Mouse (Mus musculus) adrenal gland, postnatal 25 days (tissue): Measurements from ENCODE around the gene Vmn1r195. TPM values are rescaled to one million over a fixed set of nuclear protein-coding genes. Genes with fewer than 3 reads are reported as not detected.
"Not testable (repeated sequence)": the region's sequence is repeated elsewhere in the genome, so short reads cannot be mapped to it uniquely, and the experiment has no call there.

Experiments used
- DNase-seq: peaks from one replicate; pipeline ENCODE4 v3.0.0; 2021; ENCODE audit warnings: mixed read lengths
- long read RNA-seq: library from polyadenylated mRNA; stranded (forward); transcript quantifications from one replicate; pipeline ENCODE4 v2.0.0, GENCODE M21; 2021
- total RNA-seq: library from RNA; stranded (reverse); gene quantifications from 2 replicates; pipeline ENCODE4 v1.2.3, GENCODE M21; 2021

Vmn1r195 gene
- total RNA-seq = not detected in 2 replicates
- long read RNA-seq = 0 reads

DNA sequence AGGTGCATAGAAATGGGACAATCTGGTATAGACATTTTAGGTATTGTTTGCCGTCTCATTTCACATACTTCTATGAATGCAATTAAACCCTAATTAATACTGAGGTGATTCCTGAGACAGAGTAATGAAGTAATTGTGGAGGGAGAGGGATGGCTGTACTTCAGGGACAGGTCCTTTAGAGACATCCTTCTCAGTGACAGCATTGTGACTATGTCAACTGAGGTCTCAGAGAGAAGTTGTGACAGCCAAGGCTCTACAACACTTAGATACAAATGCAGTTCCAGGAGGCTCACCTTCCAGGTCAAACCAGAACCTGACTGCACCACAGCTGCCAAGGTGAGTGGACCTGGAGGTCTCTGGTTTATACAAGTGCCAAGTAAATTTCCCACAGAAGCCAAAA, at the start of gene Vmn1r195:
Gene Vmn1r195, plus strand, starts transcription at position 301 of the 400 bp plus-strand sequence.
- DNase-seq = not testable (repeated sequence)

GRCm38 (mm10) chr13:22223060-22223459, 47.3 kb upstream of the Vmn1r195 start, which contains the start of gene Vmn1r193:
TSS of gene Vmn1r193 (minus strand) at chr13:22223160.
- DNase-seq = not testable (repeated sequence)

GRCm38 (mm10) chr13:22243915-22244314, 26.4 kb upstream of the Vmn1r195 start, which contains the start of gene Vmn1r194:
TSS of gene Vmn1r194 (plus strand) at chr13:22244215.
- DNase-seq = no peak

DNA sequence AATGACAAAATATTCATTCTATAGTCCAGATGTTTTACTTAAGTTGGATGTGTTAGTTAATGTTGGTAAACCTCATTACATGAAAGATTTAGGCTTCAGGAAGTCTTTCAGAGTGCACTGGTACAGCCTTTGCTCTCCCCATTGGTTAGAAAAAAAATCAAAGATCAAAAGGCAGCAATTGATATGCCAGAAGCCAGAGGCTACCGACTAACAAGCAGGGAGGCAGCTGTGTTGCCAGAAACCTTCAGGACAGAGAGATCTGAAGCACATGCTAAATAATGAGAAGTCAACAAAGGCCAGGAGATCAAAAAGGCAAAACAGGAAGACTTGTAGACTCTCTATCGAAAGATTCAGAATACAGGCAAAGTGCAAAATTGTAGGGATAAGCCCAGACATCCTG, 1.4 kb downstream of the Vmn1r195 start:
- no peak for DNase-seq

DNA sequence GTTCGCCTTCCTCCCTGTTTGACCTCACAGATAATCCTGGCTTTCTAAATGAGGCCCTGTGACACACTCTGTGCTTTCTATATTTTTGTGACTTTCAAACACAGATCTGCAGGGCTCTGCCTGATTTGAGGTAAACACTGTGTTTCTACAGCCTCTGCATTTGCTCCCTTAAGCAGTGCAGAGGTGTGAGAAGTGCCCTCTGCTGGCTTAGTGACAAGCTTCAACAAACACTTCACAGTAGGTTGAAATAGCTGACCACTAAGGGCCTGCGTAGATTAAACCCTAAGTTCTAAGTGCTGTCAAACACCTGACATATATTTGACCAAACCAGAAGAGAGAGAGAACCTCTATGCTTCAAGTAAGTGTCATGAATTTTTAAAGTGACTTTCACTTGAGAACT, 14.3 kb downstream of the Vmn1r195 start:
- DNase-seq = no peak

DNA sequence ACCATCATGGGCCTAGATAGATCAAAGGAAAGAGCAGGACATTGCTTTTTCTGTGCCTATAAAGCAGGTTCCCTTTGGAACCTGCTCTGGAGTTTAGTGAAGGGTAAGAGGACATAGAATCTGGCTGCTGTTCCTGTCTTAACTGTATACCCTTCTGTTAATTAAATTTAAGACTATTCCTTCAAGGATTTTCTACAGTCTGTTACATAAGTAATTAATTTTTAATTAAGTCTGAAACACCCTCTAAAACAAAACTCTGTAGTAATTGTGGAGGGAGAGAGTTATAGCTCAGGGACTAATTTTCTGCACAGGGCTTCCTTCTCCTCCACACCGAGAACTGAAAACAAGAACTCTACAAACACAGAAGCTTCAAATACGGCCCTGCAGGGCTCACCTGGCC, 19.3 kb downstream of the Vmn1r195 start, which contains the start of gene Vmn1r196:
Gene Vmn1r196, plus strand, starts transcription at position 301 of the 400 bp plus-strand sequence.
- no peak for DNase-seq

DNA sequence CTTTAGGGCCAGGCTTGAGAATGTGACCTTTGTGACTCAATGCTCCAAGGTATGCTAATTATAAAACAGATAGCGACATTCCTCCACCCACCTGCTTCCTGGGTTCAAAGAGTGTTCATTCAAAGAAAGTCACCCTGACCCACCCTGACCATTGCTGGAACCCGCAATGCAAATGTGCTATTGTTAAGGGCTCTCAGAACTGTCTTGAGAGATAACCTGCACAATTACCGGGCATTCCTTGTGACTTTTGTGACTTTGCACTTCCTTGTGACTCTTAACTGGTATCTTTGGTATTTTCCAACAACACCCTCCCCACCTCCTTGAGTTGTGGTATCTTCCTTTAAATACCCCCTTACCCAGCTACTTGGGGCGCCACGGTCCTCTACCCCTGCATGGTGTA, 37.8 kb downstream of the Vmn1r195 start:
- not testable (repeated sequence) for DNase-seq

- DNase-seq = no peak
Measured at GRCm38 (mm10) chr13:22315361-22315760, 45.0 kb downstream of the Vmn1r195 start.

GRCm38 (mm10) chr13:22317366-22317765, 47.0 kb downstream of the Vmn1r195 start:
- DNase-seq = no peak

- DNase-seq = no peak
Measured at GRCm38 (mm10) chr13:22320091-22320490, 49.8 kb downstream of the Vmn1r195 start.

GRCm38 (mm10) chr13:22324289-22324688, 54.0 kb downstream of the Vmn1r195 start, which contains the start of gene Vmn1r197:
TSS of gene Vmn1r197 (plus strand) at chr13:22324589.
- no peak for DNase-seq

Other genes with a start within 250 kb of the Vmn1r195 start
- 30.0 and 61.8 TPM in 2 replicates for gene Hist1h2ah, start 235.0 kb upstream of the Vmn1r195 start, total RNA-seq
- gene Hist1h2bk, start 234.7 kb upstream of the Vmn1r195 start, total RNA-seq = 121 and 135 TPM in 2 replicates
- 82.8 and 97.8 TPM in 2 replicates for gene Hist1h4i, start 229.2 kb upstream of the Vmn1r195 start, total RNA-seq
- 50.6 and 64.7 TPM in 2 replicates for gene Hist1h2ag, start 227.6 kb upstream of the Vmn1r195 start, total RNA-seq
- gene Hist1h2bj, start 227.3 kb upstream of the Vmn1r195 start, total RNA-seq = 57.9 and 61.1 TPM in 2 replicates
- gene Vmn1r188, start 186.1 kb upstream of the Vmn1r195 start, total RNA-seq = not detected in 2 replicates
- not detected in 2 replicates for gene Vmn1r189, start 164.7 kb upstream of the Vmn1r195 start, total RNA-seq
- not detected in 2 replicates for gene Vmn1r191, start 86.6 kb upstream of the Vmn1r195 start, total RNA-seq
- not detected in 2 replicates for gene Vmn1r192, start 79.4 kb upstream of the Vmn1r195 start, total RNA-seq
- gene Vmn1r193, start 47.4 kb upstream of the Vmn1r195 start, total RNA-seq = not detected in 2 replicates
- not detected in 2 replicates for gene Vmn1r194, start 26.3 kb upstream of the Vmn1r195 start, total RNA-seq
- gene Vmn1r196, start 19.4 kb downstream of the Vmn1r195 start, total RNA-seq = not detected in 2 replicates
- gene Vmn1r197, start 54.1 kb downstream of the Vmn1r195 start, total RNA-seq = not detected in 2 replicates
- gene Vmn1r198, start 79.8 kb downstream of the Vmn1r195 start, total RNA-seq = not detected in 2 replicates
- gene Vmn1r199, start 109.3 kb downstream of the Vmn1r195 start, total RNA-seq = not detected in 2 replicates
- gene Vmn1r200, start 119.9 kb downstream of the Vmn1r195 start, total RNA-seq = not detected in 2 replicates
- not detected in 2 replicates for gene Vmn1r201, start 201.4 kb downstream of the Vmn1r195 start, total RNA-seq
- gene Vmn1r202, start 234.9 kb downstream of the Vmn1r195 start, total RNA-seq = 0.06 and 0.14 TPM in 2 replicates
- not detected in 2 replicates for gene Vmn1r203, start 247.6 kb downstream of the Vmn1r195 start, total RNA-seq